Mouse (Mus musculus) C2C12 (cell line): Measurements from ENCODE around the gene Gm21738. TPM values are rescaled to one million over a fixed set of nuclear protein-coding genes. Genes with fewer than 3 reads are reported as not detected.
"Not testable (repeated sequence)": the region's sequence is repeated elsewhere in the genome, so short reads cannot be mapped to it uniquely, and the experiment has no call there.

Source experiments
- H3K27me3 ChIP-seq: one replicate; pipeline ENCODE4 v1.6.1; 2011; ENCODE audit not compliant: control insufficient read depth, insufficient read depth, insufficient read length
- H3K36me3 ChIP-seq: one replicate; pipeline ENCODE4 v1.6.1; 2011; ENCODE audit not compliant: control insufficient read depth, insufficient read depth
- H3K4me3 ChIP-seq: one replicate; pipeline ENCODE4 v1.5.1; 2011; ENCODE audit warnings: mild to moderate bottlenecking, control low read depth; ENCODE audit not compliant: poor library complexity, insufficient read depth, severe bottlenecking
- H3K79me2 ChIP-seq: one replicate; pipeline ENCODE4 v1.6.1; 2011; ENCODE audit not compliant: control insufficient read depth, insufficient read depth
- H3K79me3 ChIP-seq: one replicate; pipeline ENCODE4 v1.6.1; 2011; ENCODE audit warnings: low read depth, control low read depth
- H3ac ChIP-seq: one replicate; pipeline ENCODE3; 2011; ENCODE audit warnings: low read depth; ENCODE audit not compliant: control insufficient read depth, insufficient read length
- long read RNA-seq, 2 experiments: library from polyadenylated mRNA; unstranded; transcript quantifications; one replicate each; pipeline ENCODE4 v2.0.0; 2019 to 2020
- polyA plus RNA-seq: library from polyadenylated mRNA; unstranded; fragments of >200 nt; fragmentation: generic; extraction: Trizol; gene quantifications from one replicate; pipeline ENCODE4 v1.2.1, GENCODE M21; 2012; ENCODE audit warnings: missing spikeins

Gm21738 gene
- polyA plus RNA-seq: 0.09 TPM
- long read RNA-seq, experiment 1: 0 reads
- long read RNA-seq, experiment 2: 0 reads

- not testable (repeated sequence) for H3K79me2 ChIP-seq, H3K79me3 ChIP-seq, H3K4me3 ChIP-seq
These were observed at the start of gene Gm21738 for GRCm38 (mm10) chr14:19418830-19419229. Gene Gm21738 (minus strand): TSS chr14:19418930.

GRCm38 (mm10) chr14:19383741-19384140 lies 35.0 kb downstream of the Gm21738 start:
- not testable (repeated sequence) for H3K79me3 ChIP-seq, H3K27me3 ChIP-seq, H3K36me3 ChIP-seq, H3K4me3 ChIP-seq, H3K79me2 ChIP-seq, H3ac ChIP-seq

More at GRCm38 (mm10) chr14:19418830-19419229, at the start of gene Gm21738:
- H3K36me3 ChIP-seq, H3ac ChIP-seq, H3K27me3 ChIP-seq: not testable (repeated sequence)

Other genes with a start within 250 kb of the Gm21738 start
- gene Gm2244, start 131.0 kb upstream of the Gm21738 start, polyA plus RNA-seq: not detected
- gene Gm2237, start 166.2 kb upstream of the Gm21738 start, polyA plus RNA-seq: 0.77 TPM
- not detected for gene Gm5458, start 183.7 kb upstream of the Gm21738 start, polyA plus RNA-seq